Mouse (Mus musculus) MEL (cell line): ENCODE results near the gene Btg2.

Source experiments
- BHLHE40 ChIP-seq: IDR thresholded peaks from 2 replicates; pipeline ENCODE4 v1.6.1; 2012; ENCODE audit warnings: low read depth, mild to moderate bottlenecking, inconsistent platforms, low read length, improper control_type of control experiment, borderline replicate concordance
- ETS1 ChIP-seq: IDR thresholded peaks from 2 replicates; pipeline ENCODE4 v1.6.1; 2012; ENCODE audit warnings: low read depth, mild to moderate bottlenecking, inconsistent platforms, low read length, improper control_type of control experiment, moderate library complexity
- HCFC1 ChIP-seq: IDR thresholded peaks from 2 replicates; pipeline ENCODE4 v1.6.1; 2012; ENCODE audit warnings: low read depth, mild to moderate bottlenecking, inconsistent platforms, low read length, improper control_type of control experiment, moderate library complexity
- MEF2A ChIP-seq: IDR thresholded peaks from 2 replicates; pipeline ENCODE4 v1.6.1; 2014; ENCODE audit warnings: low read depth, mild to moderate bottlenecking, inconsistent platforms, low read length, improper control_type of control experiment; ENCODE audit not compliant: poor library complexity, insufficient replicate concordance, severe bottlenecking; ENCODE audit errors: extremely low read depth
- NRF1 ChIP-seq: IDR thresholded peaks from 2 replicates; pipeline ENCODE4 v1.6.1; 2014; ENCODE audit warnings: low read depth, mild to moderate bottlenecking, inconsistent platforms, low read length, improper control_type of control experiment, moderate library complexity; ENCODE audit not compliant: poor library complexity, insufficient read depth, severe bottlenecking
- POLR2A ChIP-seq, 2 experiments: IDR thresholded peaks; 2 replicates each; pipeline ENCODE4 v1.6.1; 2011 to 2012; ENCODE audit warnings: low read length in 2 of 2, mild to moderate bottlenecking in 2 of 2, control low read depth in 1 of 2, improper control_type of control experiment in 1 of 2, low read depth in 1 of 2, moderate library complexity in 1 of 2; ENCODE audit not compliant: control insufficient read depth in 1 of 2, insufficient read depth in 1 of 2, poor library complexity in 1 of 2
- SMC3 ChIP-seq: IDR thresholded peaks from 2 replicates; pipeline ENCODE4 v1.6.1; 2011; ENCODE audit warnings: low read depth, low read length, improper control_type of control experiment
- TAL1 ChIP-seq: IDR thresholded peaks from 2 replicates; pipeline ENCODE4 v1.6.1; 2012; ENCODE audit warnings: mild to moderate bottlenecking, inconsistent platforms, low read length, moderate library complexity, mixed read lengths

DNA sequence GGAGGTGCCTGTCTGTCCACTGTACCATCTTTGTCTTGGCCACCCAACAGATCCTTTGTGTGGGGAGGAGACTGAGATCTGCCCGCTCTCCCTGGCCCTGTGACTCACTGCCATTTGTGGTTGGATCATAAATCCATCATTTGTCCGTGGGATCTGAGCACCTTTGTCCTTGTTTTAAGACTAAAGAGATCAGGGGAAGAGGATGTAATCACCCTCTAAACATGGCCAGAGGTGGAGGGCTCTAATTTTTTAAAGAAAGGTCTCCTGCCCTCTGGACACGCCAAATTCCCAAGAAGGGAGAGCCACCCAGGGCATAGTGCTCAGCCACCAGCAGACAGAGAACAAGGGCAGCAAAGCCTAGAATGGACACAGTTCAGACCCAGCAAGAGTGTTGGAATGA is 12.9 kb upstream of the Btg2 start:
- TF ChIP-seq MEF2A (no peak), HCFC1 (no peak), POLR2A (IDR thresholded peaks at IDR 0.05; ENCODE audit: control insufficient read depth in 1 of 2, insufficient read depth in 1 of 2, low read depth in 1 of 2, low read length in 2 of 2, poor library complexity in 1 of 2) (no peak), TAL1 (no peak), NRF1 (no peak), SMC3 (no peak), BHLHE40 (no peak), ETS1 (no peak)
